Mouse (Mus musculus): ENCODE measurements around the gene Pld4. TPM values are rescaled to one million over a fixed set of nuclear protein-coding genes. Genes with fewer than 3 reads are reported as not detected.
"Not testable (repeated sequence)": the region's sequence is repeated elsewhere in the genome, so short reads cannot be mapped to it uniquely, and the experiment has no call there.

Pld4 gene
- total RNA-seq, 1 experiment from 2014 or later, result 311 TPM

GRCm38 (mm10) chr12:112813370-112813769 is 52.9 kb downstream of the Pld4 start:
- no peak for ATAC-seq (replicated peaks; ENCODE audit: insufficient number of reproducible peaks, low FRiP score, low TSS enrichment, poor library complexity, severe bottlenecking)

GRCm38 (mm10) chr12:112814682-112815470 is 54.4 kb downstream of the Pld4 start:
- ATAC-seq (replicated peaks; ENCODE audit: insufficient number of reproducible peaks, low FRiP score, low TSS enrichment, poor library complexity, severe bottlenecking), result no peak

GRCm38 (mm10) chr12:112816294-112816693 is 55.8 kb downstream of the Pld4 start:
- peak; percentile 66 for ATAC-seq (replicated peaks; ENCODE audit: insufficient number of reproducible peaks, low FRiP score, low TSS enrichment, poor library complexity, severe bottlenecking)

GRCm38 (mm10) chr12:112816866-112817265 is 56.4 kb downstream of the Pld4 start:
- not testable (repeated sequence) for ATAC-seq (replicated peaks; ENCODE audit: insufficient number of reproducible peaks, low FRiP score, low TSS enrichment, poor library complexity, severe bottlenecking)

Other genes starting within 250 kb of the Pld4 start
- not detected in 3 replicates for gene Tmem179, start 243.9 kb upstream of the Pld4 start, total RNA-seq (2017)
- gene Inf2, start 171.9 kb upstream of the Pld4 start, total RNA-seq (2017), result 2.1 to 13.1 TPM (median 5.6 TPM) in 3 replicates
- 81.5 to 125 TPM (median 102 TPM) in 3 replicates for gene Adssl1, start 140.6 kb upstream of the Pld4 start, total RNA-seq (2017)
- gene Siva1, start 116.0 kb upstream of the Pld4 start, total RNA-seq (2017), result 73.4 to 154 TPM (median 84.8 TPM) in 3 replicates
- gene Akt1, start 85.8 kb upstream of the Pld4 start, total RNA-seq (2017), result 151 to 190 TPM (median 176 TPM) in 3 replicates
- 4.3 to 8.3 TPM (median 5.6 TPM) in 3 replicates for gene Zbtb42, start 81.8 kb upstream of the Pld4 start, total RNA-seq (2017)
- 0.29 to 0.43 TPM in 2 of 3 replicates, not detected in the other for gene Cep170b, start 40.2 kb upstream of the Pld4 start, total RNA-seq (2017)
- 0.67 to 1.2 TPM in 2 of 3 replicates, not detected in the other for gene Ahnak2, start 42.0 kb downstream of the Pld4 start, total RNA-seq (2017)
- 0.96 TPM in 1 of 3 replicates, not detected in the others for gene Clba1, start 48.3 kb downstream of the Pld4 start, total RNA-seq (2017)
- gene Cdca4, start 68.8 kb downstream of the Pld4 start, total RNA-seq (2017), result 15.5 to 32.2 TPM (median 18.8 TPM) in 3 replicates
- 61.4 to 99.5 TPM (median 74.8 TPM) in 3 replicates for gene Gpr132, start 107.6 kb downstream of the Pld4 start, total RNA-seq (2017)
- gene Jag2, start 169.1 kb downstream of the Pld4 start, total RNA-seq (2017), result 0.11 to 3.6 TPM (median 3.4 TPM) in 3 replicates
- gene Nudt14, start 181.5 kb downstream of the Pld4 start, total RNA-seq (2017), result 6.5 to 9.3 TPM (median 7.9 TPM) in 3 replicates
- gene Btbd6, start 215.8 kb downstream of the Pld4 start, total RNA-seq (2017), result 2.6 to 4.7 TPM (median 3.0 TPM) in 3 replicates
- gene Brf1, start 240.0 kb downstream of the Pld4 start, total RNA-seq (2017), result 84.1 to 109 TPM (median 105 TPM) in 3 replicates

Measured in monocyte, adult 5-6 weeks (primary cell).